Mouse (Mus musculus): ENCODE measurements around the gene Prss33. TPM values are rescaled to one million over a fixed set of nuclear protein-coding genes. Genes with fewer than 3 reads are reported as not detected.

Prss33 gene
- polyA plus RNA-seq, 1 experiment, result 0.25 TPM

- no peaks in the 10 kb centered on the region for H3K4me1 ChIP-seq (ENCODE audit: control insufficient read depth, insufficient read depth, low read length)
- no peak overlapping the region for H3K27ac ChIP-seq (ENCODE audit: insufficient read depth, low read length)
- TF ChIP-seq POLR2A (IDR thresholded peaks at IDR 0.05; ENCODE audit: borderline replicate concordance, insufficient read depth, low read length), result no peak
- no peak for TF ChIP-seq CTCF (IDR thresholded peaks at IDR 0.05; ENCODE audit: borderline replicate concordance, insufficient read depth, low read depth, low read length)
- 45% methylated on average over 23 of the region's 23 CpGs for WGBS
- H3K27me3 ChIP-seq (ENCODE audit: control insufficient read depth, insufficient read depth, low read length), result no peaks in the 10 kb centered on the region
- H3K4me3 ChIP-seq (replicated peaks; ENCODE audit: insufficient read depth, low read depth, low read length), result no peak overlapping the region
- DNase-seq, result no peak
Observed at GRCm38 (mm10) chr17:23843141-23843811, 7.4 kb upstream of the Prss33 start.

- H3K27ac ChIP-seq (ENCODE audit: insufficient read depth, low read length), result no peak overlapping the region
- no peaks in the 10 kb centered on the region for H3K4me1 ChIP-seq (ENCODE audit: control insufficient read depth, insufficient read depth, low read length)
- DNase-seq, result peak; percentile 44 to 47
- H3K4me3 ChIP-seq (replicated peaks; ENCODE audit: insufficient read depth, low read depth, low read length), result no peak overlapping the region
- TF ChIP-seq POLR2A (IDR thresholded peaks at IDR 0.05; ENCODE audit: borderline replicate concordance, insufficient read depth, low read length) (no peak), CTCF (IDR thresholded peaks at IDR 0.05; ENCODE audit: borderline replicate concordance, insufficient read depth, low read depth, low read length) (peak; percentile 64)
- H3K27me3 ChIP-seq (ENCODE audit: control insufficient read depth, insufficient read depth, low read length), result no peaks in the 10 kb centered on the region
- 29% methylated on average over 4 of the region's 4 CpGs for WGBS
Observed at GRCm38 (mm10) chr17:23841145-23841544, 5.3 kb upstream of the Prss33 start.

GRCm38 (mm10) chr17:23831201-23831600 is 4.7 kb downstream of the Prss33 start:
- no peak overlapping the region for H3K27ac ChIP-seq (ENCODE audit: insufficient read depth, low read length)
- no peak overlapping the region for H3K4me3 ChIP-seq (replicated peaks; ENCODE audit: insufficient read depth, low read depth, low read length)
- TF ChIP-seq CTCF (IDR thresholded peaks at IDR 0.05; ENCODE audit: borderline replicate concordance, insufficient read depth, low read depth, low read length), result no peak
- no peak for TF ChIP-seq POLR2A (IDR thresholded peaks at IDR 0.05; ENCODE audit: borderline replicate concordance, insufficient read depth, low read length)
- H3K27me3 ChIP-seq (ENCODE audit: control insufficient read depth, insufficient read depth, low read length), result no peaks in the 10 kb centered on the region
- DNase-seq, result no peak
- no peaks in the 10 kb centered on the region for H3K4me1 ChIP-seq (ENCODE audit: control insufficient read depth, insufficient read depth, low read length)
- WGBS, result 89% methylated on average over 1 of the region's 1 CpGs

GRCm38 (mm10) chr17:23829064-23829619 is 6.7 kb downstream of the Prss33 start, which contains the start of gene Elob:
Gene Elob (minus strand): TSS chr17:23829136.
- DNase-seq, result peak; percentile 88 to 89
- Histone ChIP-seq H3K27me3 (ENCODE audit: control insufficient read depth, insufficient read depth, low read length) (no peaks in the 10 kb centered on the region), H3K4me3 (replicated peaks; ENCODE audit: insufficient read depth, low read depth, low read length) (peak within 1 kb of the TSS; percentile 80), H3K4me1 (ENCODE audit: control insufficient read depth, insufficient read depth, low read length) (no peaks in the 10 kb centered on the region), H3K27ac (ENCODE audit: insufficient read depth, low read length) (peak within 1 kb of the TSS; percentile 85)
- TF ChIP-seq POLR2A (IDR thresholded peaks at IDR 0.05; ENCODE audit: borderline replicate concordance, insufficient read depth, low read length), result peak; percentile 65; the same call in 1 of the 2 replicates
- peak; percentile 71 for TF ChIP-seq CTCF (IDR thresholded peaks at IDR 0.05; ENCODE audit: borderline replicate concordance, insufficient read depth, low read depth, low read length)
- WGBS, result under 1% methylated on average over 42 of the region's 42 CpGs

- no peak for TF ChIP-seq CTCF (IDR thresholded peaks at IDR 0.05; ENCODE audit: borderline replicate concordance, insufficient read depth, low read depth, low read length)
- TF ChIP-seq POLR2A (IDR thresholded peaks at IDR 0.05; ENCODE audit: borderline replicate concordance, insufficient read depth, low read length), result no peak
- no peaks in the 10 kb centered on the region for H3K27me3 ChIP-seq (ENCODE audit: control insufficient read depth, insufficient read depth, low read length)
- under 1% methylated on average over 47 of the region's 47 CpGs for WGBS
- H3K4me3 ChIP-seq (replicated peaks; ENCODE audit: insufficient read depth, low read depth, low read length), result peak overlapping the region; percentile 80
- DNase-seq, result peak; percentile 61 to 76
- no peaks in the 10 kb centered on the region for H3K4me1 ChIP-seq (ENCODE audit: control insufficient read depth, insufficient read depth, low read length)
- H3K27ac ChIP-seq (ENCODE audit: insufficient read depth, low read length), result peak overlapping the region; percentile 48; the same call in 1 of the 2 replicates
Observed at GRCm38 (mm10) chr17:23828271-23829001, 7.4 kb downstream of the Prss33 start.

- no peak for DNase-seq
- no peak for TF ChIP-seq CTCF (IDR thresholded peaks at IDR 0.05; ENCODE audit: borderline replicate concordance, insufficient read depth, low read depth, low read length)
- no peak for TF ChIP-seq POLR2A (IDR thresholded peaks at IDR 0.05; ENCODE audit: borderline replicate concordance, insufficient read depth, low read length)
- WGBS, result 85% methylated on average over 4 of the region's 4 CpGs
- H3K4me3 ChIP-seq (replicated peaks; ENCODE audit: insufficient read depth, low read depth, low read length), result no peak overlapping the region
- no peaks in the 10 kb centered on the region for H3K4me1 ChIP-seq (ENCODE audit: control insufficient read depth, insufficient read depth, low read length)
- H3K27me3 ChIP-seq (ENCODE audit: control insufficient read depth, insufficient read depth, low read length), result no peaks in the 10 kb centered on the region
- no peak overlapping the region for H3K27ac ChIP-seq (ENCODE audit: insufficient read depth, low read length)
Observed at GRCm38 (mm10) chr17:23825591-23825990, 10.3 kb downstream of the Prss33 start.

GRCm38 (mm10) chr17:23823614-23824013 is 12.2 kb downstream of the Prss33 start:
- Histone ChIP-seq H3K27me3 (ENCODE audit: control insufficient read depth, insufficient read depth, low read length) (no peaks in the 10 kb centered on the region), H3K4me1 (ENCODE audit: control insufficient read depth, insufficient read depth, low read length) (no peaks in the 10 kb centered on the region), H3K27ac (ENCODE audit: insufficient read depth, low read length) (no peak overlapping the region), H3K4me3 (replicated peaks; ENCODE audit: insufficient read depth, low read depth, low read length) (no peak overlapping the region)
- 84% methylated on average over 12 of the region's 12 CpGs for WGBS
- TF ChIP-seq CTCF (IDR thresholded peaks at IDR 0.05; ENCODE audit: borderline replicate concordance, insufficient read depth, low read depth, low read length) (no peak), POLR2A (IDR thresholded peaks at IDR 0.05; ENCODE audit: borderline replicate concordance, insufficient read depth, low read length) (no peak)
- DNase-seq, result no peak
